20 mouse cellular contexts compared by ENCODE assay signal in the genomic region with DNA sequence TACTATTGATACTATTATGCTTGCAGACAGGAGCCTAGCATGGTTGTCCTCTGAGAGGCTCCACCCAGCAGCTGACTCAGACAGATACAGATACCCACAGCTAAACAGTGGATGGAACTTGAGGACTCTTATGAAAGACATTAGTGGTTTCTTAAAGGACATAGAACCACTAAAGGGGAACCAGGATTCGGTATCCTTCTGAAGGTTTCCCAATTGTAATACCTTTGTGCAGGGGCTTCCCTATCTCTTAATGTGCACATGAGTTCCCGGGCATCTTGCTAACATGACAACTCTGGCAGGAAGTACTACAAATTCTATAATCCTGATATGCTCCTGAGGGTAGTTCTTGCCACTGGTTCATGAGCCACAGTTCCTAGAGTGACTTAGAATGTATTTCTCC. TPM values are rescaled to one million over a fixed set of nuclear protein-coding genes. Genes with fewer than 3 reads are reported as not detected.
DNase-seq lines count a peak whose midpoint lies in the region; ATAC-seq lines count a peak whose summit lies in the region.
"Had no signal": no experiment of that assay in that cellular context is flagged by ENCODE, and none has a peak within 500 bp of the region (broad histone marks: within the 10 kb centered on the region; RNA-seq: fewer than 3 reads in every experiment).

No protein-coding gene starts in this region.

- H3K36me3 ChIP-seq in midbrain, embryonic 10.5 days = no peaks in the 10 kb centered on the region
- H3K36me3 ChIP-seq: embryonic facial prominence, embryonic 10.5 days; embryonic facial prominence, embryonic 12.5 days; forebrain, embryonic 15.5 days had no signal

- no peaks in the 10 kb centered on the region for H3K9me3 ChIP-seq in midbrain, embryonic 10.5 days (replicated peaks)
- H3K9me3 ChIP-seq: embryonic facial prominence, embryonic 10.5 days; embryonic facial prominence, embryonic 12.5 days; forebrain, embryonic 13.5 days; forebrain, embryonic 15.5 days had no signal

- no peak overlapping the region for H3K4me3 ChIP-seq in midbrain, embryonic 10.5 days
- H3K4me3 ChIP-seq: embryonic facial prominence, embryonic 10.5 days; embryonic facial prominence, embryonic 12.5 days; forebrain, embryonic 13.5 days; forebrain, embryonic 15.5 days had no signal

- peaks cover 12% of the 10 kb centered on the region for H3K4me1 ChIP-seq in midbrain, embryonic 10.5 days

- H3K27ac ChIP-seq in midbrain, embryonic 10.5 days (replicated peaks) = no peak overlapping the region
- H3K27ac ChIP-seq: embryonic facial prominence, embryonic 10.5 days; embryonic facial prominence, embryonic 12.5 days; forebrain, embryonic 13.5 days; forebrain, embryonic 15.5 days had no signal

- no peaks in the 10 kb centered on the region for H3K27me3 ChIP-seq in midbrain, embryonic 10.5 days (ENCODE audit: low read depth, poor library complexity, severe bottlenecking)
- H3K27me3 ChIP-seq: embryonic facial prominence, embryonic 12.5 days; forebrain, embryonic 13.5 days; forebrain, embryonic 15.5 days had no signal

- peak; percentile 99 for ATAC-seq in granulocyte monocyte progenitor cell, adult 5-6 weeks (replicated peaks; ENCODE audit: poor library complexity, severe bottlenecking)
- ATAC-seq in megakaryocyte progenitor cell, adult 5-6 weeks (replicated peaks; ENCODE audit: poor library complexity) = peak; percentile 97
- ATAC-seq: forebrain, embryonic 13.5 days; forebrain, embryonic 15.5 days had no signal

- DNase-seq in heart, adult 11 months = peak; percentile 75
- no peak for DNase-seq in heart, postnatal 4 days
- peak; percentile 34 for DNase-seq in 416B (ENCODE audit: low read depth)
- no peak for DNase-seq in midbrain, embryonic 10.5 days (ENCODE audit: low spot score)
- no peak for DNase-seq in frontal cortex, postnatal 10 days (ENCODE audit: low spot score in 2 of 2)
- DNase-seq: adrenal gland, adult 2 months; adrenal gland, postnatal 10 days; adrenal gland, postnatal 25 days; cerebellum, adult 11 months; cerebellum, adult 18-20 months; cerebellum, adult 8-10 months; cerebellum, adult 9-11 months; cerebellum, postnatal 14 days; cerebellum, postnatal 36 days had no signal

- 92% methylated on average over 2 of the region's 2 CpGs for WGBS in midbrain, embryonic 10.5 days

RNA-seq across cellular contexts. Expression of a gene that starts 46.3 kb away (rescaled TPM):
- total RNA-seq in heart, postnatal 4 days (2021) = 10 to 100 TPM; 53.5 to 58.5 TPM
- total RNA-seq in granulocyte monocyte progenitor cell, adult 5-6 weeks (2014; fragmentation: Nextera tagmentation) = 59.2 and 59.7 TPM in 2 replicates
- 27.9 and 29.4 TPM in 2 replicates for total RNA-seq in granulocyte monocyte progenitor cell, adult 5-6 weeks (2017)
- 46.1 and 50.3 TPM in 2 replicates for total RNA-seq in megakaryocyte progenitor cell, adult 5-6 weeks (2015)
- 22.4 and 25.0 TPM in 2 replicates for total RNA-seq in megakaryocyte progenitor cell, adult 5-6 weeks (2017)
- polyA plus RNA-seq in midbrain, embryonic 10.5 days (2016; fragmentation: Nextera tagmentation; extraction: Ambion mirVana) = 17.0 and 21.6 TPM in 2 replicates

Comparison
In these comparisons a context has a peak if more than half of its experiments do, and no peak if none do; other contexts are left out.
1. DNase-seq: peak in heart, adult 11 months (single experiment) and 416B (single experiment); none in heart, postnatal 4 days (single experiment), midbrain, embryonic 10.5 days (single experiment) and frontal cortex, postnatal 10 days (0 of 2).